Mouse (Mus musculus) megakaryocyte, embryonic 14.5 days (primary cell): ENCODE measurements at regions not wholly inside any gene's neighbourhood (a gene's known extent, or its start where the extent isn't known, plus 50 kb on each side); places are given as distances from the start of the nearest gene placed in this dataset.

Experiments used
- FLI1 ChIP-seq: IDR thresholded peaks from 2 replicates; pipeline ENCODE4 v1.6.1; 2012; ENCODE audit warnings: low read length, inconsistent platforms, mixed read lengths
- GATA1 ChIP-seq: IDR thresholded peaks from 3 replicates; pipeline ENCODE4 v1.6.1; 2012; ENCODE audit warnings: mixed read lengths, low read length, inconsistent platforms, borderline replicate concordance

- no peak for TF ChIP-seq FLI1
- TF ChIP-seq GATA1, result no peak
Measured at GRCm38 (mm10) chr8:8869338-8869737, 179.0 kb upstream of the Arglu1 start.
